Comparison of ENCODE assay signal across 9 mouse cellular contexts in genomic region chr9:62857216-62857615, GRCm38 (mm10). TPM values are rescaled to one million over a fixed set of nuclear protein-coding genes. Genes with fewer than 3 reads are reported as not detected.
DNase-seq lines count a peak whose midpoint lies in the region; ATAC-seq and TF ChIP-seq lines count a peak whose summit lies in the region.
"Had no signal": no experiment of that assay in that cellular context is flagged by ENCODE, and none has a peak within 500 bp of the region (broad histone marks: within the 10 kb centered on the region; RNA-seq: fewer than 3 reads in every experiment).

No protein-coding gene starts in this region.

- no peak for TF ChIP-seq CTCF in forebrain, postnatal 0 days (IDR thresholded peaks at IDR 0.05; ENCODE audit: low read depth)

- H3K9me3 ChIP-seq in forebrain, embryonic 12.5 days, result no peaks in the 10 kb centered on the region
- no peaks in the 10 kb centered on the region for H3K9me3 ChIP-seq in forebrain, embryonic 10.5 days
- no peaks in the 10 kb centered on the region for H3K9me3 ChIP-seq in embryonic facial prominence, embryonic 14.5 days (ENCODE audit: control insufficient read depth, low read length)
- no peaks in the 10 kb centered on the region for H3K9me3 ChIP-seq in kidney, embryonic 16.5 days (ENCODE audit: low read length)
- H3K9me3 ChIP-seq in forebrain, embryonic 14.5 days (replicated peaks; ENCODE audit: control insufficient read depth, low read length), result no peaks in the 10 kb centered on the region
- no peaks in the 10 kb centered on the region for H3K9me3 ChIP-seq in forebrain, postnatal 0 days (ENCODE audit: low read length)
- H3K9me3 ChIP-seq: hindbrain, embryonic 15.5 days had no signal

- no peak overlapping the region for H3K9ac ChIP-seq in forebrain, embryonic 12.5 days
- H3K9ac ChIP-seq in embryonic facial prominence, embryonic 14.5 days (ENCODE audit: low read depth, low read length), result no peak overlapping the region; the same call in 1 of the 2 replicates
- H3K9ac ChIP-seq in kidney, embryonic 16.5 days (replicated peaks; ENCODE audit: low read length), result peak overlapping the region; percentile 69
- no peak overlapping the region for H3K9ac ChIP-seq in forebrain, embryonic 14.5 days (ENCODE audit: low read length)
- H3K9ac ChIP-seq in forebrain, postnatal 0 days, result no peak overlapping the region
- H3K9ac ChIP-seq: hindbrain, embryonic 15.5 days had no signal

- ATAC-seq in forebrain, embryonic 12.5 days (ENCODE audit: low FRiP score), result no peak
- no peak for ATAC-seq in embryonic facial prominence, embryonic 14.5 days (ENCODE audit: low read depth)
- ATAC-seq in kidney, embryonic 16.5 days (ENCODE audit: low FRiP score, low TSS enrichment), result peak; percentile 63
- ATAC-seq in forebrain, embryonic 14.5 days, result no peak
- no peak for ATAC-seq in forebrain, postnatal 0 days

- DNase-seq in forebrain, embryonic 10.5 days (ENCODE audit: extremely low spot score, low spot score), result no peak
- DNase-seq in embryonic facial prominence, embryonic 14.5 days (ENCODE audit: low spot score), result no peak
- peak; percentile 37 for DNase-seq in lung, postnatal 10 days
- DNase-seq in urinary bladder, postnatal 25 days (ENCODE audit: low spot score), result no peak
- no peak for DNase-seq in forebrain, embryonic 14.5 days (ENCODE audit: low spot score)
- DNase-seq in forebrain, postnatal 0 days, result no peak

- WGBS in forebrain, embryonic 12.5 days, result 86% methylated on average over 9 of the region's 9 CpGs
- 79% methylated on average over 9 of the region's 9 CpGs for WGBS in forebrain, embryonic 10.5 days
- WGBS in embryonic facial prominence, embryonic 14.5 days, result 61% methylated on average over 8 of the region's 9 CpGs
- WGBS in kidney, embryonic 16.5 days, result 51% methylated on average over 9 of the region's 9 CpGs
- 91% methylated on average over 9 of the region's 9 CpGs for WGBS in forebrain, embryonic 14.5 days
- 84% methylated on average over 9 of the region's 9 CpGs for WGBS in forebrain, postnatal 0 days

- 0 out of 2 replicates have a peak overlapping the region, but pooled peaks have one; percentile 13 for H3K27ac ChIP-seq in forebrain, embryonic 12.5 days
- no peak overlapping the region for H3K27ac ChIP-seq in forebrain, embryonic 10.5 days
- peak overlapping the region; percentile 61 for H3K27ac ChIP-seq in embryonic facial prominence, embryonic 14.5 days (replicated peaks; ENCODE audit: low read depth, low read length)
- peak overlapping the region; percentile 97 for H3K27ac ChIP-seq in kidney, embryonic 16.5 days (ENCODE audit: low read length)
- no peak overlapping the region for H3K27ac ChIP-seq in forebrain, embryonic 14.5 days (ENCODE audit: low read depth, low read length)
- H3K27ac ChIP-seq in forebrain, postnatal 0 days (ENCODE audit: low read depth, low read length), result no peak overlapping the region

- no peak overlapping the region for H3K4me3 ChIP-seq in forebrain, embryonic 12.5 days (replicated peaks)
- H3K4me3 ChIP-seq in forebrain, embryonic 10.5 days, result no peak overlapping the region
- H3K4me3 ChIP-seq in embryonic facial prominence, embryonic 14.5 days (ENCODE audit: low read depth, low read length), result no peak overlapping the region
- peak overlapping the region; percentile 43; the same call in 1 of the 2 replicates for H3K4me3 ChIP-seq in kidney, embryonic 16.5 days (ENCODE audit: low read length)
- H3K4me3 ChIP-seq in forebrain, embryonic 14.5 days (ENCODE audit: low read depth, low read length), result no peak overlapping the region
- H3K4me3 ChIP-seq in forebrain, postnatal 0 days (ENCODE audit: low read depth, low read length), result no peak overlapping the region
- H3K4me3 ChIP-seq: hindbrain, embryonic 15.5 days had no signal

- H3K4me2 ChIP-seq in forebrain, embryonic 12.5 days, result no peak overlapping the region
- H3K4me2 ChIP-seq in embryonic facial prominence, embryonic 14.5 days (ENCODE audit: low read depth, low read length), result no peak overlapping the region; the same call in 1 of the 2 replicates
- peak overlapping the region; percentile 52 for H3K4me2 ChIP-seq in kidney, embryonic 16.5 days (replicated peaks; ENCODE audit: low read depth, low read length)
- no peak overlapping the region for H3K4me2 ChIP-seq in forebrain, embryonic 14.5 days (ENCODE audit: low read length)
- no peak overlapping the region for H3K4me2 ChIP-seq in forebrain, postnatal 0 days (ENCODE audit: low read depth)

- peaks cover 17% of the 10 kb centered on the region for H3K4me1 ChIP-seq in forebrain, embryonic 12.5 days
- H3K4me1 ChIP-seq in forebrain, embryonic 10.5 days, result peaks cover 35% of the 10 kb centered on the region
- H3K4me1 ChIP-seq in embryonic facial prominence, embryonic 14.5 days (ENCODE audit: control insufficient read depth, insufficient read depth, low read length), result peaks cover 24% of the 10 kb centered on the region
- peaks cover 48% of the 10 kb centered on the region for H3K4me1 ChIP-seq in kidney, embryonic 16.5 days (ENCODE audit: insufficient read depth, low read length)
- H3K4me1 ChIP-seq in forebrain, embryonic 14.5 days (ENCODE audit: control insufficient read depth, insufficient read depth, low read length), result peaks cover 3% of the 10 kb centered on the region; the same call in 1 of the 2 replicates
- H3K4me1 ChIP-seq in forebrain, postnatal 0 days (ENCODE audit: insufficient read depth), result no peaks in the 10 kb centered on the region

- H3K36me3 ChIP-seq in forebrain, embryonic 12.5 days (replicated peaks), result no peaks in the 10 kb centered on the region
- no peaks in the 10 kb centered on the region for H3K36me3 ChIP-seq in forebrain, embryonic 10.5 days (replicated peaks)
- no peaks in the 10 kb centered on the region for H3K36me3 ChIP-seq in embryonic facial prominence, embryonic 14.5 days (ENCODE audit: control insufficient read depth, insufficient read depth, low read length)
- no peaks in the 10 kb centered on the region for H3K36me3 ChIP-seq in kidney, embryonic 16.5 days (ENCODE audit: insufficient read depth, low read length)
- H3K36me3 ChIP-seq in forebrain, embryonic 14.5 days (ENCODE audit: control insufficient read depth, insufficient read depth, low read length), result no peaks in the 10 kb centered on the region
- H3K36me3 ChIP-seq in forebrain, postnatal 0 days (ENCODE audit: insufficient read depth), result no peaks in the 10 kb centered on the region
- H3K36me3 ChIP-seq: hindbrain, embryonic 15.5 days had no signal

- peaks cover 20% of the 10 kb centered on the region; the same call in 1 of the 2 replicates for H3K27me3 ChIP-seq in forebrain, embryonic 12.5 days
- peaks cover 15% of the 10 kb centered on the region for H3K27me3 ChIP-seq in forebrain, embryonic 10.5 days (ENCODE audit: poor library complexity, severe bottlenecking)
- H3K27me3 ChIP-seq in embryonic facial prominence, embryonic 14.5 days (replicated peaks; ENCODE audit: control insufficient read depth, insufficient read depth, low read length), result no peaks in the 10 kb centered on the region
- no peaks in the 10 kb centered on the region for H3K27me3 ChIP-seq in kidney, embryonic 16.5 days (ENCODE audit: insufficient read depth, low read length)
- no peaks in the 10 kb centered on the region for H3K27me3 ChIP-seq in forebrain, embryonic 14.5 days (replicated peaks; ENCODE audit: control insufficient read depth, insufficient read depth, low read length)
- no peaks in the 10 kb centered on the region for H3K27me3 ChIP-seq in forebrain, postnatal 0 days (ENCODE audit: insufficient read depth, low read length)
- H3K27me3 ChIP-seq: hindbrain, embryonic 15.5 days had no signal

RNA-seq across cellular contexts. Expression of gene Calml4, which starts 0.7 kb away (rescaled TPM):
- polyA plus RNA-seq in forebrain, embryonic 12.5 days (2016; fragmentation: Nextera tagmentation; extraction: Ambion mirVana), result 1.8 and 3.1 TPM in 2 replicates
- 0.21 and 0.48 TPM in 2 replicates for polyA plus RNA-seq in forebrain, embryonic 10.5 days (2016; fragmentation: Nextera tagmentation; extraction: Ambion mirVana)
- 16.5 and 19.8 TPM in 2 replicates for polyA plus RNA-seq in embryonic facial prominence, embryonic 14.5 days (2014; fragmentation: Nextera tagmentation; extraction: Ambion mirVana)
- 140 and 154 TPM in 2 replicates for polyA plus RNA-seq in kidney, embryonic 16.5 days (2015; fragmentation: Nextera tagmentation; extraction: Ambion mirVana)
- polyA plus RNA-seq in forebrain, embryonic 14.5 days (2014; fragmentation: Nextera tagmentation; extraction: Ambion mirVana), result 12.0 and 12.9 TPM in 2 replicates
- 2.6 and 6.5 TPM in 2 replicates for total RNA-seq in forebrain, postnatal 0 days (2014; rRNA removed)
- 13.0 and 13.5 TPM in 2 replicates for polyA plus RNA-seq in forebrain, postnatal 0 days (2015; fragmentation: Nextera tagmentation; extraction: Ambion mirVana)

RNA-seq across cellular contexts. Expression of gene Cln6, which starts 18.6 kb away (rescaled TPM):
- 8.5 and 9.8 TPM in 2 replicates for polyA plus RNA-seq in forebrain, embryonic 12.5 days (2016; fragmentation: Nextera tagmentation; extraction: Ambion mirVana)
- polyA plus RNA-seq in forebrain, embryonic 10.5 days (2016; fragmentation: Nextera tagmentation; extraction: Ambion mirVana), result 14.9 and 16.5 TPM in 2 replicates
- polyA plus RNA-seq in embryonic facial prominence, embryonic 14.5 days (2014; fragmentation: Nextera tagmentation; extraction: Ambion mirVana), result 19.0 and 20.6 TPM in 2 replicates
- polyA plus RNA-seq in kidney, embryonic 16.5 days (2015; fragmentation: Nextera tagmentation; extraction: Ambion mirVana), result 26.4 and 31.3 TPM in 2 replicates
- 3.8 and 4.9 TPM in 2 replicates for polyA plus RNA-seq in forebrain, embryonic 14.5 days (2014; fragmentation: Nextera tagmentation; extraction: Ambion mirVana)
- 9.2 and 9.7 TPM in 2 replicates for total RNA-seq in forebrain, postnatal 0 days (2014; rRNA removed)
- 5.6 and 6.8 TPM in 2 replicates for polyA plus RNA-seq in forebrain, postnatal 0 days (2015; fragmentation: Nextera tagmentation; extraction: Ambion mirVana)

RNA-seq across cellular contexts. Expression of gene Fem1b, which starts 45.5 kb away (rescaled TPM):
- 56.6 and 59.0 TPM in 2 replicates for polyA plus RNA-seq in forebrain, embryonic 12.5 days (2016; fragmentation: Nextera tagmentation; extraction: Ambion mirVana)
- 33.8 and 35.2 TPM in 2 replicates for polyA plus RNA-seq in forebrain, embryonic 10.5 days (2016; fragmentation: Nextera tagmentation; extraction: Ambion mirVana)
- 31.8 and 32.0 TPM in 2 replicates for polyA plus RNA-seq in embryonic facial prominence, embryonic 14.5 days (2014; fragmentation: Nextera tagmentation; extraction: Ambion mirVana)
- 23.1 and 23.5 TPM in 2 replicates for polyA plus RNA-seq in kidney, embryonic 16.5 days (2015; fragmentation: Nextera tagmentation; extraction: Ambion mirVana)
- polyA plus RNA-seq in forebrain, embryonic 14.5 days (2014; fragmentation: Nextera tagmentation; extraction: Ambion mirVana), result 57.8 and 60.8 TPM in 2 replicates
- 150 and 191 TPM in 2 replicates for total RNA-seq in forebrain, postnatal 0 days (2014; rRNA removed)
- 24.3 and 29.4 TPM in 2 replicates for polyA plus RNA-seq in forebrain, postnatal 0 days (2015; fragmentation: Nextera tagmentation; extraction: Ambion mirVana)

Comparison
In these comparisons a context has a peak if more than half of its experiments do, and no peak if none do; other contexts are left out.
1. H3K27ac ChIP-seq: peak in forebrain, embryonic 12.5 days (single experiment), embryonic facial prominence, embryonic 14.5 days (single experiment) and kidney, embryonic 16.5 days (single experiment); none in forebrain, embryonic 10.5 days (single experiment), forebrain, embryonic 14.5 days (single experiment) and forebrain, postnatal 0 days (single experiment).